Mouse (Mus musculus) CD4-positive, CD25-positive, alpha-beta regulatory T cell, adult 9 weeks (primary cell): ENCODE measurements around the gene Nanos1. TPM values are rescaled to one million over a fixed set of nuclear protein-coding genes. Genes with fewer than 3 reads are reported as not detected.

Experiments used
- polyA plus RNA-seq: library from polyadenylated mRNA; unstranded; fragments of 100-300 nt; shearing (Covaris generic); gene quantifications from one replicate; pipeline ENCODE4 v1.2.1, GENCODE M21; 2017

Nanos1 gene
- 0.55 TPM for polyA plus RNA-seq

DNA sequence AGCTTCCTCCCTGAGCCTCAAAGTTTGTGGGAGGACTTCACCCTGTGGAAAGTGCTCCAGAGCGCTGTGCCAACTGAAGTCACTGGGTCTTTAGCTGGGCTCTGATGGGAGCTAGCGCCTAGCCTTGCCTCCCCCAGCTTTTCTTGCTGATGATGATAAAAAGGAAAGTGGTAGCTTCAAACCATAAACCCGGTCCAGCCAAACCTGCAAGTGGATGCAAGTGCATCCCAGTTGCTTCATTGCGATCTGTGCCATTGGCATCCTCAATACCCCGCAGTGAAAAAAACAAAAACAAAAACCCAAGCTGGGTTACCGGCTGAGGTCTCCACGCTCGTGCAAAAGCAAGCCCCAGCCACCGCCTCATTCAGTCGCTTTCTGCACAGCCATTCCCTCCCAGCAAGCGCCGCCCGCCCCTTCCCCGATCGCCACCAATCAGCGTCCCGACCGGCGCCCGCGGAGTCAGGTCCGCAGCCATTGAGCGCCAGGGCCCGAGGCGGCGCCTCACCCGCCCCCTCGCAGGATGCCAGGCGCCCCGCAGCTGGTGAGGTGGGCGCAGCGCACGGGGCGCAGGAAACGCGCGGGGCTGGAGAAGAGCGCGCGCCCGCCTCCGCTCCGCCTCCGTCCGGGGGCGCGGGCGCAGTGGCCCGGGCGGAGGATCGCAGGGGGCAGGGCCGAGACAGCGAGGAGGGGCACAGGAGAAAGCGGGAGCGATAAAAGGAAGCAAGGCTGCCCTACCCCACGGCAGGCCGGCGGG, at the start of gene Nanos1:
Gene Nanos1, plus strand, starts transcription at position 550 of the 754 bp plus-strand sequence.

GRCm38 (mm10) chr19:60790551-60791161, 34.9 kb downstream of the Nanos1 start, which contains the start of gene Eif3a:
TSS of gene Eif3a (minus strand) at chr19:60790658.

Other genes with a start within 250 kb of the Nanos1 start
- gene Cacul1, start 175.0 kb upstream of the Nanos1 start, polyA plus RNA-seq: 14.2 TPM
- 143 TPM for gene Eif3a, start 34.7 kb downstream of the Nanos1 start, polyA plus RNA-seq
- gene Fam45a, start 55.6 kb downstream of the Nanos1 start, polyA plus RNA-seq: 53.7 TPM
- 4.3 TPM for gene Sfxn4, start 105.5 kb downstream of the Nanos1 start, polyA plus RNA-seq
- gene Prdx3, start 118.6 kb downstream of the Nanos1 start, polyA plus RNA-seq: 120 TPM
- 2.5 TPM for gene Grk5, start 133.8 kb downstream of the Nanos1 start, polyA plus RNA-seq